Mouse (Mus musculus) liver, postnatal 0 days (tissue): ENCODE data around the gene Apoc4.

Experiments used
- CTCF ChIP-seq: sonication (generic); IDR thresholded peaks from 2 replicates; pipeline ENCODE4 v1.5.1; 2016; ENCODE audit warnings: antibody characterized with exemption, low read depth
- EP300 ChIP-seq: IDR thresholded peaks from 2 replicates; pipeline ENCODE4 v1.6.1; 2016; ENCODE audit warnings: antibody characterized with exemption, low read depth, mild to moderate bottlenecking

- TF ChIP-seq EP300 (no peak), CTCF (no peak)
These were observed 9.8 kb downstream of the Apoc4 start for GRCm38 (mm10) chr7:19671511-19671910.
